Mouse (Mus musculus): ENCODE measurements around the gene Tsen54. TPM values are rescaled to one million over a fixed set of nuclear protein-coding genes. Genes with fewer than 3 reads are reported as not detected.

The Tsen54 gene
- polyA plus RNA-seq, 2 experiments = 9.7 to 12.9 TPM

GRCm38 (mm10) chr11:115826487-115826886, 12.0 kb downstream of the Tsen54 start:
- H3K4me2 ChIP-seq (ENCODE audit: low read depth) = no peak overlapping the region
- DNase-seq (ENCODE audit: low read depth in 3 of 3, low spot score in 3 of 3) = no peak

GRCm38 (mm10) chr11:115827624-115828023, 13.1 kb downstream of the Tsen54 start:
- DNase-seq (ENCODE audit: low read depth in 3 of 3, low spot score in 3 of 3) = no peak
- H3K4me2 ChIP-seq (ENCODE audit: low read depth) = no peak overlapping the region
- H3K9ac ChIP-seq (replicated peaks) = no peak overlapping the region
- H3K27me3 ChIP-seq (ENCODE audit: control insufficient read depth, insufficient read depth, low read length) = no peaks in the 10 kb centered on the region
- no peaks in the 10 kb centered on the region for H3K9me3 ChIP-seq (ENCODE audit: control insufficient read depth, low read length)
- H3K4me3 ChIP-seq (ENCODE audit: insufficient read depth in 1 of 2, low read depth in 2 of 2, low read length in 2 of 2) = no peak overlapping the region
- no peaks in the 10 kb centered on the region for H3K36me3 ChIP-seq (replicated peaks; ENCODE audit: control insufficient read depth, insufficient read depth, low read depth)
- peaks cover 19 to 42% of the 10 kb centered on the region in 2 experiments for H3K4me1 ChIP-seq (replicated peaks; ENCODE audit: control insufficient read depth in 2 of 2, insufficient read depth in 2 of 2, low read length in 1 of 2)
- WGBS (ENCODE audit: insufficient replicate concordance) = 72% methylated on average over 6 of the region's 6 CpGs
- H3K27ac ChIP-seq = no peak overlapping the region
- TF ChIP-seq EP300 (IDR thresholded peaks at IDR 0.05; ENCODE audit: low read depth) = no peak
- no peak for TF ChIP-seq CTCF (IDR thresholded peaks at IDR 0.05; ENCODE audit: low read depth)
- no peak for ATAC-seq (ENCODE audit: insufficient read depth)

More at GRCm38 (mm10) chr11:115826487-115826886, 12.0 kb downstream of the Tsen54 start:
- no peak overlapping the region for H3K9ac ChIP-seq (replicated peaks)
- H3K27ac ChIP-seq = no peak overlapping the region
- no peaks in the 10 kb centered on the region for H3K27me3 ChIP-seq (ENCODE audit: control insufficient read depth, insufficient read depth, low read length)
- H3K4me1 ChIP-seq (replicated peaks; ENCODE audit: control insufficient read depth in 2 of 2, insufficient read depth in 2 of 2, low read length in 1 of 2) = peaks cover 12 to 33% of the 10 kb centered on the region in 2 experiments
- no peaks in the 10 kb centered on the region for H3K36me3 ChIP-seq (replicated peaks; ENCODE audit: control insufficient read depth, insufficient read depth, low read depth)
- TF ChIP-seq CTCF (IDR thresholded peaks at IDR 0.05; ENCODE audit: low read depth) (no peak), EP300 (IDR thresholded peaks at IDR 0.05; ENCODE audit: low read depth) (no peak)
- no peak overlapping the region for H3K4me3 ChIP-seq (ENCODE audit: insufficient read depth in 1 of 2, low read depth in 2 of 2, low read length in 2 of 2)
- no peaks in the 10 kb centered on the region for H3K9me3 ChIP-seq (ENCODE audit: control insufficient read depth, low read length)
- 57% methylated on average over 5 of the region's 5 CpGs for WGBS (ENCODE audit: insufficient replicate concordance)
- ATAC-seq (ENCODE audit: insufficient read depth) = no peak

- 57% methylated on average over 4 of the region's 4 CpGs for WGBS (ENCODE audit: insufficient replicate concordance)
- no peak for DNase-seq (ENCODE audit: low read depth in 3 of 3, low spot score in 3 of 3)
These were observed 14.5 kb downstream of the Tsen54 start for GRCm38 (mm10) chr11:115829036-115829435.

GRCm38 (mm10) chr11:115830550-115831325, 16.2 kb downstream of the Tsen54 start:
- H3K4me1 ChIP-seq (replicated peaks; ENCODE audit: control insufficient read depth in 2 of 2, insufficient read depth in 2 of 2, low read length in 1 of 2) = peaks cover 24 to 46% of the 10 kb centered on the region in 2 experiments
- H3K4me2 ChIP-seq (ENCODE audit: low read depth) = peak overlapping the region; percentile 39
- no peak overlapping the region; the same call in 1 of the 2 replicates for H3K9ac ChIP-seq (replicated peaks)
- 41% methylated on average over 25 of the region's 25 CpGs for WGBS (ENCODE audit: insufficient replicate concordance)
- no peak overlapping the region for H3K4me3 ChIP-seq (ENCODE audit: insufficient read depth in 1 of 2, low read depth in 2 of 2, low read length in 2 of 2)
- TF ChIP-seq CTCF (IDR thresholded peaks at IDR 0.05; ENCODE audit: low read depth) (no peak), EP300 (IDR thresholded peaks at IDR 0.05; ENCODE audit: low read depth) (no peak)
- ATAC-seq (ENCODE audit: insufficient read depth) (no peak), DNase-seq (ENCODE audit: low read depth in 3 of 3, low spot score in 3 of 3) (no peak)
- no peak overlapping the region for H3K27ac ChIP-seq
- H3K27me3 ChIP-seq (ENCODE audit: control insufficient read depth, insufficient read depth, low read length) = no peaks in the 10 kb centered on the region
- H3K9me3 ChIP-seq (ENCODE audit: control insufficient read depth, low read length) = no peaks in the 10 kb centered on the region
- no peaks in the 10 kb centered on the region for H3K36me3 ChIP-seq (replicated peaks; ENCODE audit: control insufficient read depth, insufficient read depth, low read depth)

More at GRCm38 (mm10) chr11:115829036-115829435, 14.5 kb downstream of the Tsen54 start:
- no peak for ATAC-seq (ENCODE audit: insufficient read depth)
- Histone ChIP-seq H3K4me3 (ENCODE audit: insufficient read depth in 1 of 2, low read depth in 2 of 2, low read length in 2 of 2) (no peak overlapping the region), H3K36me3 (replicated peaks; ENCODE audit: control insufficient read depth, insufficient read depth, low read depth) (no peaks in the 10 kb centered on the region), H3K4me2 (ENCODE audit: low read depth) (no peak overlapping the region), H3K9ac (replicated peaks) (no peak overlapping the region), H3K27me3 (ENCODE audit: control insufficient read depth, insufficient read depth, low read length) (no peaks in the 10 kb centered on the region), H3K9me3 (ENCODE audit: control insufficient read depth, low read length) (no peaks in the 10 kb centered on the region), H3K4me1 (replicated peaks; ENCODE audit: control insufficient read depth in 2 of 2, insufficient read depth in 2 of 2, low read length in 1 of 2) (peaks cover 24 to 52% of the 10 kb centered on the region in 2 experiments), H3K27ac (no peak overlapping the region)
- TF ChIP-seq EP300 (IDR thresholded peaks at IDR 0.05; ENCODE audit: low read depth) (no peak), CTCF (IDR thresholded peaks at IDR 0.05; ENCODE audit: low read depth) (no peak)

- DNase-seq (ENCODE audit: low read depth in 3 of 3, low spot score in 3 of 3) = no peak
- no peaks in the 10 kb centered on the region for H3K36me3 ChIP-seq (replicated peaks; ENCODE audit: control insufficient read depth, insufficient read depth, low read depth)
- no peaks in the 10 kb centered on the region for H3K9me3 ChIP-seq (ENCODE audit: control insufficient read depth, low read length)
- H3K4me1 ChIP-seq (replicated peaks; ENCODE audit: control insufficient read depth in 2 of 2, insufficient read depth in 2 of 2, low read length in 1 of 2) = peaks cover 24 to 46% of the 10 kb centered on the region in 2 experiments
- H3K4me2 ChIP-seq (ENCODE audit: low read depth) = peak overlapping the region; percentile 39
- whole genome bisulfite sequencing (ENCODE audit: insufficient replicate concordance) = 23% methylated on average over 3 of the region's 3 CpGs
- H3K4me3 ChIP-seq (ENCODE audit: insufficient read depth in 1 of 2, low read depth in 2 of 2, low read length in 2 of 2) = no peak overlapping the region; a peak in 1 of 4 replicates
- peak; percentile 22; the same call in 1 of the 2 replicates for TF ChIP-seq EP300 (IDR thresholded peaks at IDR 0.05; ENCODE audit: low read depth)
- TF ChIP-seq CTCF (IDR thresholded peaks at IDR 0.05; ENCODE audit: low read depth) = no peak
- no peaks in the 10 kb centered on the region for H3K27me3 ChIP-seq (ENCODE audit: control insufficient read depth, insufficient read depth, low read length)
- H3K9ac ChIP-seq (replicated peaks) = no peak overlapping the region; the same call in none of the 2 replicates
- ATAC-seq (ENCODE audit: insufficient read depth) = peak; percentile 66
- peak overlapping the region; percentile 24 for H3K27ac ChIP-seq
These were observed 17.0 kb downstream of the Tsen54 start for GRCm38 (mm10) chr11:115831518-115831917.
